Mouse (Mus musculus) megakaryocyte-erythroid progenitor cell, adult 5 weeks (primary cell): Measurements from ENCODE around the gene Psmg4. TPM values are rescaled to one million over a fixed set of nuclear protein-coding genes. Genes with fewer than 3 reads are reported as not detected.

Source experiments
- polyA plus RNA-seq: library from polyadenylated mRNA; stranded (reverse); fragments of >175 nt; gene quantifications from 2 replicates; pipeline ENCODE4 v1.2.3, GENCODE M21; 2012

Gene Psmg4
- 50.6 and 51.4 TPM in 2 replicates for polyA plus RNA-seq

DNA sequence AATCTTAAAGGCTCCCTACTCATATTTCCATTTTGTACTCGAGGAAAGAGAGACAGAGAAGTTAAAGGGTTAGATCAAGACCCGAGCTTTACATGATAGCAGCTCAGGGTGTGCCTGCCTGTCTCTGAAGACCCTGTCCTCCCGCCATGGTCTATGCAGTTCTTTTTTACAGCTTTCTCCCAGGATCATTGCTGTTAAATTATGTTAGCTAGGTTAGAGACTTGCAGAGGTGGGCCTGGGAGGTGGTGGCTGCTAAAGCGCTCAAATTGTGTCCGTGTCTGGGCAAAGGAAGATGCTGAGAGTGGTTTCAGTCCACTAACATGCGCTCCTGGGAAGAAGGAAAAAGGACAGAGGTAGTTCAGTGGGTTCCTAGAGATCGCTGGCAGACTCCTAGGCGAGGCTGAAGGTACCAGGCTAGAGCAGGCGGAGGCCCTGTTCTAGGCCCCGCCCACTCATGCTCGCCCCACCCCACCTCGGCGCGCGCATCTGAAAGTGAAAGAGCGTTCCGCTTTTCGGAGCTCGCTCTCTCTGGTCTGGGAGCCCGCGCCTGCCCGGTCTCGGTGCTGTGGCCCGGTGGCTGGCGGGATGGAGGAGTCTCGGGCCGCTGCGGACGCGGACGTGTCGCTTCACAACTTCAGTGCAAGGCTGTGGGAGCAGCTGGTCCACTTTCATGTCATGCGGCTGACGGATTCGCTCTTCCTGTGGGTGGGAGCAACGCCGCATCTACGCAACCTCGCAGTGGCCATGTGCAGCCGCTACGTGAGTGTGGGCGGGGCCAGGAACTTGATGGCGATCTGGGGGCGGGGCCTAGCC is at the start of gene Psmg4:
Gene Psmg4 (plus strand): TSS at position 474 of the 813 bp plus-strand sequence.

DNA sequence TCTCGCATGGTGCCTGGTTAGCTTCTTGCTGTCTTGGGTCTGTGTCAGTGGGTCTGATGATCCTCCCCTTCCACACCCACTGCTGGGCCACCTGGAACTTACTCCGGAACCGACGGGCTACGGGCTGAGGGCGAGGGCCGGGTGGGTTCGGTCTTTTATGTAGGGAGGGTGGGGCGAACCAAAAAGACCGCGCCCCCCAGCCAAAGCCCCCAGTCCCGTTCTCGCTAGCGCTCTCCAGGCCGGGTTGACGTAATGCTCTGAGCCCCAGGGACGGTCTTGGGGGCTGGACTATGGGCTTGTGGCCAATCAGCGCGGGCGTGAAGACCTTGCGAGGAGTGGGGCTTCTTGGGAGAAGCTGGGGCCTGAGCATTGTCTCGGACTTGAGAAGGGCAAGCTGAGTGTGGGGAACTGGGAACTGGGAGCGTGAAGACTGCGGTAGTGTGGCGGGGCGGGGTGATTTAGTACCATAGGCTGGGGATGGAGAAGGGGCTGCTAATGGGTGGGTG is 32.5 kb upstream of the Psmg4 start, which contains the start of gene Tubb2b:
Gene Tubb2b (minus strand): TSS at position 241 of the 506 bp plus-strand sequence.

Other genes starting within 250 kb of the Psmg4 start
- gene Nqo2, start 198.3 kb upstream of the Psmg4 start, polyA plus RNA-seq, result 1.6 and 1.9 TPM in 2 replicates
- 10.1 and 11.1 TPM in 2 replicates for gene Ripk1, start 160.6 kb upstream of the Psmg4 start, polyA plus RNA-seq
- 5.8 and 6.0 TPM in 2 replicates for gene Serpinb6a, start 160.2 kb upstream of the Psmg4 start, polyA plus RNA-seq
- 22.5 and 26.9 TPM in 2 replicates for gene Bphl, start 125.4 kb upstream of the Psmg4 start, polyA plus RNA-seq
- 19.7 and 22.8 TPM in 2 replicates for gene Tubb2a, start 85.0 kb upstream of the Psmg4 start, polyA plus RNA-seq
- 1.2 and 1.3 TPM in 2 replicates for gene Tubb2b, start 32.5 kb upstream of the Psmg4 start, polyA plus RNA-seq
- gene Slc22a23, start 182.2 kb downstream of the Psmg4 start, polyA plus RNA-seq, result 10.6 and 11.3 TPM in 2 replicates